Mouse (Mus musculus) mature B cell (primary cell): ENCODE measurements around the gene Gm14632.
"Not testable (repeated sequence)": the region's sequence is repeated elsewhere in the genome, so short reads cannot be mapped to it uniquely, and the experiment has no call there.

ENCODE experiments used
- in situ Hi-C: fragments of 300-500 bp; cut with MboI; formaldehyde crosslinking; loops from 2 replicates; pipeline ENCODE4 v1.14.3; 2019

The Gm14632 gene

DNA sequence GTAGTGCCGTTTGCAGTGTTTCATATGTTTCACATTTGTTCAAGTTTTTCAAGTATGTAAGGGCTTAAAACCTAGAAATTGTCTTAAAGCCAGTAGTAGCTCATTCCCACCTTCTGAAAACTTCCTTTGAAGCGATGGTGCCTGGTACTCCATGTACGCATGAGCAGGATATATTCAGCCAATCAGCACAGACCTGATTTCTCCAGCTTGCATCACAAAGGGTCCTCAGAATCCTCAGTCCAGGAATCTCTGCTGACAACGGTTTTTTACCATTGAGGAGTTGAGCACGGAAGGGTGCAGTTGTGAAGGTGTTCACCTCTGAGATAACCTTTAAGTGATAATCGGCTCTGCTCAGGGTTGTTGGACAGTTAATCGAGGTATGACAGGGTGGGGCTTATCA is at the start of gene Gm14632:
Gene Gm14632 (plus strand): TSS at position 301 of the 400 bp plus-strand sequence.
- in situ Hi-C loops, result not testable (repeated sequence)
